Mouse (Mus musculus): ENCODE measurements around the gene Cd72.

GRCm38 (mm10) chr4:43492821-43493185 is 38.4 kb upstream of the Cd72 start, which contains the start of gene Ccdc107:
- TF ChIP-seq CTCF (IDR thresholded peaks at IDR 0.05; ENCODE audit: low read depth, low read length) (no peak), POLR2A (IDR thresholded peaks at IDR 0.05; ENCODE audit: insufficient read depth, low read length) (no peak), EP300 (IDR thresholded peaks at IDR 0.05; ENCODE audit: insufficient read depth, low read depth, low read length) (peak; percentile 56; the same call in 1 of the 2 replicates)

Measured in ES-Bruce4 (cell line).